Mouse (Mus musculus) limb, embryonic 14.5 days (tissue): ENCODE results near the gene Mrgprg. TPM values are rescaled to one million over a fixed set of nuclear protein-coding genes. Genes with fewer than 3 reads are reported as not detected.

ENCODE experiments used
- ATAC-seq: fragments of 200-750 bp; cut with Nextera tagmentation; 2 replicates; pipeline ENCODE4 v1.8.0; 2017; ENCODE audit warnings: low read depth, moderate number of reproducible peaks, moderate TSS enrichment; ENCODE audit not compliant: low FRiP score
- DNase-seq: peaks from one replicate; pipeline ENCODE4 v3.0.0-alpha.2; 2015; ENCODE audit warnings: low spot score
- H3K27ac ChIP-seq: fragments of 300-500 bp; sonication (generic); replicated peaks from 2 replicates; pipeline ENCODE4 v1.5.1; 2014; ENCODE audit warnings: low read depth, mild to moderate bottlenecking, low read length, moderate library complexity, mixed read lengths
- H3K27me3 ChIP-seq: fragments of 300-500 bp; sonication (generic); 2 replicates; pipeline ENCODE4 v1.6.1; 2014; ENCODE audit warnings: low read length, mixed read lengths; ENCODE audit not compliant: control insufficient read depth, insufficient read depth
- H3K36me3 ChIP-seq: fragments of 300-500 bp; sonication (generic); 2 replicates; pipeline ENCODE4 v1.6.1; 2014; ENCODE audit warnings: mild to moderate bottlenecking, low read length, moderate library complexity, mixed read lengths; ENCODE audit not compliant: control insufficient read depth, insufficient read depth
- H3K4me1 ChIP-seq: fragments of 300-500 bp; sonication (generic); 2 replicates; pipeline ENCODE4 v1.6.1; 2014; ENCODE audit warnings: antibody characterized with exemption, low read length, mixed read lengths; ENCODE audit not compliant: control insufficient read depth, insufficient read depth
- H3K4me2 ChIP-seq: fragments of 300-500 bp; sonication (generic); replicated peaks from 2 replicates; pipeline ENCODE4 v1.6.1; 2014; ENCODE audit warnings: low read depth, mild to moderate bottlenecking, low read length, moderate library complexity; ENCODE audit not compliant: severe bottlenecking
- H3K4me3 ChIP-seq: fragments of 300-500 bp; sonication (generic); replicated peaks from 2 replicates; pipeline ENCODE4 v1.5.1; 2014; ENCODE audit warnings: low read length
- H3K9ac ChIP-seq: fragments of 300-500 bp; sonication (generic); 2 replicates; pipeline ENCODE4 v1.6.1; 2014; ENCODE audit warnings: mild to moderate bottlenecking, low read depth, low read length, moderate library complexity; ENCODE audit not compliant: severe bottlenecking
- H3K9me3 ChIP-seq: fragments of 300-500 bp; sonication (generic); 2 replicates; pipeline ENCODE4 v1.6.1; 2016; ENCODE audit warnings: low read length; ENCODE audit not compliant: control insufficient read depth
- POLR2A ChIP-seq: fragments of 200-500 bp; IDR thresholded peaks from 2 replicates; pipeline ENCODE4 v1.8.0; 2012; ENCODE audit warnings: inconsistent platforms, mild to moderate bottlenecking, moderate library complexity, borderline replicate concordance; ENCODE audit not compliant: insufficient read depth, insufficient read length; ENCODE audit errors: extremely low read depth
- whole genome bisulfite sequencing: fragments of 180-500 bp; shearing (Covaris S2); extraction: QIAGEN DNeasy Blood & Tissue Kit; methylation state at CpG from one replicate; pipeline ENCODE4 v1.1.7; 2014; 5-methylcytosine and 5-hydroxymethylcytosine counted together
- polyA plus RNA-seq, 2 experiments: library from polyadenylated mRNA; depleted of rRNA in 1 of 2; stranded (reverse) in 1 of 2; unstranded in 1 of 2; fragments of >200 nt; fragmentation: Nextera tagmentation in 1 of 2; extraction: Ambion mirVana in 1 of 2; gene quantifications; 2 replicates each; pipeline versions ENCODE4 v1.2.1 to v1.2.3; 2012 to 2014

The Mrgprg gene
- polyA plus RNA-seq, 2 experiments = not detected

DNA sequence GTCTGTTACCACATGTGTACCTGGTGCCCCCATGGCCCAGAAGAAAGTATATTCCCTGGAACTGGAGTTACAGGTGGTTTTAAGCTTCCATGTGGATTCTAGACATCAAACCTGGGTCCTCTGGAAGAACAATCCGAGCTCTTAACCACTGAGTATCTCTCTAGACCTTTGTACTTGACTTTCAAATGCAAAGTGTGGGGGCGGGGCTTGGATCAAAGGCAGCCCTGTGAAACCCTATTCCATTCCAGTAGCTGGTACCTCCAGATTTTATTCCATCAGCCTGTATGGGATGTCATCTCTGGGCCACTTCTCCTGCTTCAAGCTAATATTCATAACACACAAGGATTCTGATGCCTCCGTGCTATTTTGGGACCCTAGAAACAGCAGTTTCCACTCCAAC, 9.3 kb upstream of the Mrgprg start:
- DNase-seq = no peak
- no peak overlapping the region for H3K4me2 ChIP-seq
- TF ChIP-seq POLR2A = no peak

GRCm38 (mm10) chr7:143769461-143769860, 2.7 kb upstream of the Mrgprg start:
- TF ChIP-seq POLR2A = no peak
- H3K9me3 ChIP-seq = no peaks in the 10 kb centered on the region
- ATAC-seq (no peak), DNase-seq (no peak)
- no peaks in the 10 kb centered on the region for H3K27me3 ChIP-seq
- no peak overlapping the region for H3K27ac ChIP-seq
- WGBS = 40% methylated on average over 1 of the region's 1 CpGs
- no peaks in the 10 kb centered on the region for H3K4me1 ChIP-seq
- H3K4me2 ChIP-seq = no peak overlapping the region
- no peak overlapping the region for H3K9ac ChIP-seq
- H3K4me3 ChIP-seq = no peak overlapping the region
- H3K36me3 ChIP-seq = no peaks in the 10 kb centered on the region

More for the DNA sequence above, 9.3 kb upstream of the Mrgprg start:
- WGBS = 29% methylated on average over 3 of the region's 3 CpGs
- no peak overlapping the region for H3K4me3 ChIP-seq
- H3K36me3 ChIP-seq = no peaks in the 10 kb centered on the region
- H3K9me3 ChIP-seq = no peaks in the 10 kb centered on the region
- H3K27me3 ChIP-seq = no peaks in the 10 kb centered on the region
- no peaks in the 10 kb centered on the region for H3K4me1 ChIP-seq
- H3K27ac ChIP-seq = no peak overlapping the region
- no peak for ATAC-seq
- H3K9ac ChIP-seq = no peak overlapping the region

DNA sequence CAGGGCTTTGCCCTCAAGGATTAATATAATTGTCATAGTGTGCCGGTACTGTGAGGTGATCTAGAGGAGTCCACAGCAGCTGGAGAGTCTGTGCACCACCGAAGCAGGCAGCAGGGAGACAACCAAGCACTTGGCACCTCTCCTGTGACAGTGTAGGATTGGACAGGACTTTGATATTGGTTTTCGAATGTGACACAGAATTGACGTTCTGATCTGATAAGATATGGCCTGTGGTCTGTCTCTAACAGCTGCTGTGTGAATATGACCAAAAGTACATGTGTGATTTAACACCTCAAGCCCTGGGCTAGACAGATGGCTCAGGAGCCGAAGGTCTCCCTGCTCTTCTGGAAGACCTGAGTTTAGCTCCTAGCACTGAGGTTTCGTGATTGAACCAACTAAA, 1.5 kb upstream of the Mrgprg start:
- 62% methylated on average over 6 of the region's 6 CpGs for WGBS
- DNase-seq = no peak

GRCm38 (mm10) chr7:143764876-143765530, 1.8 kb downstream of the Mrgprg start:
- Histone ChIP-seq H3K27me3 (no peaks in the 10 kb centered on the region), H3K9ac (no peak overlapping the region), H3K4me3 (no peak overlapping the region), H3K36me3 (no peaks in the 10 kb centered on the region), H3K27ac (no peak overlapping the region), H3K9me3 (no peaks in the 10 kb centered on the region), H3K4me1 (no peaks in the 10 kb centered on the region), H3K4me2 (no peak overlapping the region)
- no peak for ATAC-seq
- TF ChIP-seq POLR2A = no peak
- 73% methylated on average over 19 of the region's 19 CpGs for WGBS
- no peak for DNase-seq

More for the DNA sequence above, 1.5 kb upstream of the Mrgprg start:
- no peak for TF ChIP-seq POLR2A
- no peaks in the 10 kb centered on the region for H3K9me3 ChIP-seq
- H3K4me1 ChIP-seq = no peaks in the 10 kb centered on the region
- no peak for ATAC-seq
- no peaks in the 10 kb centered on the region for H3K27me3 ChIP-seq
- no peaks in the 10 kb centered on the region for H3K36me3 ChIP-seq
- H3K4me2 ChIP-seq = no peak overlapping the region
- no peak overlapping the region for H3K9ac ChIP-seq
- H3K4me3 ChIP-seq = no peak overlapping the region
- no peak overlapping the region for H3K27ac ChIP-seq

GRCm38 (mm10) chr7:143763794-143764193, 3.0 kb downstream of the Mrgprg start:
- DNase-seq (peak; percentile 52), ATAC-seq (no peak)
- WGBS = 13% methylated on average over 3 of the region's 3 CpGs
- no peaks in the 10 kb centered on the region for H3K9me3 ChIP-seq
- TF ChIP-seq POLR2A = no peak
- no peak overlapping the region for H3K27ac ChIP-seq
- H3K4me2 ChIP-seq = no peak overlapping the region
- no peaks in the 10 kb centered on the region for H3K4me1 ChIP-seq
- no peaks in the 10 kb centered on the region for H3K27me3 ChIP-seq
- H3K36me3 ChIP-seq = no peaks in the 10 kb centered on the region
- no peak overlapping the region for H3K4me3 ChIP-seq
- no peak overlapping the region for H3K9ac ChIP-seq
